Mouse (Mus musculus): ENCODE results near the gene Trim69.
"Not testable (repeated sequence)": the region's sequence is repeated elsewhere in the genome, so short reads cannot be mapped to it uniquely, and the experiment has no call there.

Trim69 gene

GRCm38 (mm10) chr2:122217075-122217474 lies 56.6 kb downstream of the Trim69 start:
- not testable (repeated sequence) for DNase-seq

GRCm38 (mm10) chr2:122218234-122218633 lies 57.7 kb downstream of the Trim69 start:
- DNase-seq: no peak

GRCm38 (mm10) chr2:122221378-122221777 lies 60.9 kb downstream of the Trim69 start:
- no peak for DNase-seq

- no peak for DNase-seq
These were observed 61.3 kb downstream of the Trim69 start for GRCm38 (mm10) chr2:122221798-122222197.

- DNase-seq: no peak
These were observed 61.8 kb downstream of the Trim69 start for GRCm38 (mm10) chr2:122222272-122222671.

- DNase-seq: no peak
These were observed 63.2 kb downstream of the Trim69 start for GRCm38 (mm10) chr2:122223654-122224053.

Data from thymus, postnatal 36 days (tissue).